Mouse (Mus musculus): Measurements from ENCODE around the gene Adgrl3. TPM values are rescaled to one million over a fixed set of nuclear protein-coding genes. Genes with fewer than 3 reads are reported as not detected.

Adgrl3 gene
- polyA plus RNA-seq, 1 experiment from 2014 or later: 66.6 TPM

- Histone ChIP-seq H3K9me3 (no peaks in the 10 kb centered on the region), H3K27me3 (no peaks in the 10 kb centered on the region), H3K9ac (no peak overlapping the region), H3K4me3 (no peak overlapping the region), H3K27ac (replicated peaks) (no peak overlapping the region), H3K4me2 (no peak overlapping the region), H3K4me1 (replicated peaks) (no peaks in the 10 kb centered on the region), H3K36me3 (no peaks in the 10 kb centered on the region)
- ATAC-seq (ENCODE audit: low FRiP score, low read depth): no peak
- 71% methylated on average over 4 of the region's 4 CpGs for WGBS
Observed at GRCm38 (mm10) chr5:81465971-81466370, 446.0 kb downstream of the Adgrl3 start.

GRCm38 (mm10) chr5:81474681-81475080 lies 454.7 kb downstream of the Adgrl3 start:
- no peaks in the 10 kb centered on the region for H3K36me3 ChIP-seq
- no peak overlapping the region for H3K27ac ChIP-seq (replicated peaks)
- no peak overlapping the region for H3K4me2 ChIP-seq
- no peak for ATAC-seq (ENCODE audit: low FRiP score, low read depth)
- H3K9me3 ChIP-seq: no peaks in the 10 kb centered on the region
- H3K9ac ChIP-seq: no peak overlapping the region
- H3K4me3 ChIP-seq: no peak overlapping the region
- whole genome bisulfite sequencing: 94% methylated on average over 2 of the region's 2 CpGs
- H3K27me3 ChIP-seq: no peaks in the 10 kb centered on the region
- no peaks in the 10 kb centered on the region for H3K4me1 ChIP-seq (replicated peaks)

- H3K4me3 ChIP-seq: no peak overlapping the region
- no peaks in the 10 kb centered on the region for H3K27me3 ChIP-seq
- H3K27ac ChIP-seq (replicated peaks): no peak overlapping the region
- no peaks in the 10 kb centered on the region for H3K4me1 ChIP-seq (replicated peaks)
- WGBS: 88% methylated on average over 3 of the region's 3 CpGs
- no peak for ATAC-seq (ENCODE audit: low FRiP score, low read depth)
- no peaks in the 10 kb centered on the region for H3K36me3 ChIP-seq
- no peaks in the 10 kb centered on the region for H3K9me3 ChIP-seq
- H3K4me2 ChIP-seq: no peak overlapping the region
- no peak overlapping the region for H3K9ac ChIP-seq
Observed at GRCm38 (mm10) chr5:81475406-81475805, 455.5 kb downstream of the Adgrl3 start.

GRCm38 (mm10) chr5:81475971-81476606 lies 456.2 kb downstream of the Adgrl3 start:
- no peak overlapping the region for H3K27ac ChIP-seq (replicated peaks)
- H3K9me3 ChIP-seq: no peaks in the 10 kb centered on the region
- H3K4me3 ChIP-seq: no peak overlapping the region
- no peaks in the 10 kb centered on the region for H3K27me3 ChIP-seq
- H3K9ac ChIP-seq: no peak overlapping the region
- no peaks in the 10 kb centered on the region for H3K4me1 ChIP-seq (replicated peaks)
- no peaks in the 10 kb centered on the region for H3K36me3 ChIP-seq
- H3K4me2 ChIP-seq: no peak overlapping the region
- WGBS: 69% methylated on average over 8 of the region's 8 CpGs
- no peak for ATAC-seq (ENCODE audit: low FRiP score, low read depth)

DNA sequence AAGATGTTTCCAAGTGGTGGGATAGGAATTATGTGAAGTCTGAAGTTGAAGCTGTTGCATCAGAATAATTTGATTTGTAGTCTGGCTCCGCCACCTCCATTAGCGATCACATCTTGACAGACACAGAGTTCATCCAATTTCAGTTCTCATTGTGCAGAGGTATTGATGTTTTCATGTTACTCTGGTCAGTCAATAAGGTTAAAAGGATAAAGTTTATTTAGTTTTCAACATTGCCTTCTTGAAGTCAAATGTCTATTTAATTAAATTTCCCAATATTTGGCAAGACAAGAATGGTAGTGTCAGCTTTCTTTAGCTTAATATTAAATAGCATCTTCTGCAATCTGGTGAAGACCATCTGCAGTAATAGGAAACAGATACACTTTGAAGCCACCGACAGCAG lies 461.0 kb downstream of the Adgrl3 start:
- no peaks in the 10 kb centered on the region for H3K9me3 ChIP-seq
- ATAC-seq (ENCODE audit: low FRiP score, low read depth): no peak
- H3K4me3 ChIP-seq: no peak overlapping the region
- H3K9ac ChIP-seq: no peak overlapping the region
- no peaks in the 10 kb centered on the region for H3K4me1 ChIP-seq (replicated peaks)
- no peaks in the 10 kb centered on the region for H3K27me3 ChIP-seq
- WGBS: 83% methylated on average over 3 of the region's 3 CpGs
- H3K36me3 ChIP-seq: no peaks in the 10 kb centered on the region
- no peak overlapping the region for H3K27ac ChIP-seq (replicated peaks)
- no peak overlapping the region for H3K4me2 ChIP-seq

GRCm38 (mm10) chr5:81483890-81484289 lies 464.0 kb downstream of the Adgrl3 start:
- Histone ChIP-seq H3K27me3 (no peaks in the 10 kb centered on the region), H3K4me1 (replicated peaks) (no peaks in the 10 kb centered on the region), H3K4me2 (no peak overlapping the region), H3K9me3 (no peaks in the 10 kb centered on the region), H3K4me3 (no peak overlapping the region), H3K9ac (no peak overlapping the region), H3K27ac (replicated peaks) (no peak overlapping the region), H3K36me3 (no peaks in the 10 kb centered on the region)
- ATAC-seq (ENCODE audit: low FRiP score, low read depth): no peak
- WGBS: 30% methylated on average over 3 of the region's 3 CpGs

DNA sequence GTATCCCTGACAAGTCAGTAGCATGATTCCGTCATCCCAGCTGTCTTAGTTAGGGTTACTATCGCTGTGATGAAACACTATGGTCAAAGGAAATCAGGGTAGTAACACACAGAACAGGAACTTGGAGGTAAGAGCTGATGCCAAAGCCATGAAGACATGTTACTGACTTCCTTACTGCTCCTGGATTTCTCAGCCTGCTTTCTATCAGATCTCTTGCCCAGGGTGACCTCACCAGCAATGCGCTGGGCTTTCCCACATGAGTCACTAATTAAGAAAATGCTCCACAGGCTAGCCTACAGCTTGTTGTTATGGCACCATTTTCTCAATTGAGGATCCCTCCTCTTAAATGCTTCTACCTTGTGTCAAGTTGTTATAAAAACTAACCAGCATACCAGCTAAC lies 481.1 kb downstream of the Adgrl3 start:
- Histone ChIP-seq H3K9ac (no peak overlapping the region), H3K4me2 (no peak overlapping the region), H3K4me3 (no peak overlapping the region), H3K4me1 (replicated peaks) (no peaks in the 10 kb centered on the region), H3K9me3 (no peaks in the 10 kb centered on the region), H3K36me3 (no peaks in the 10 kb centered on the region), H3K27ac (replicated peaks) (no peak overlapping the region), H3K27me3 (no peaks in the 10 kb centered on the region)
- ATAC-seq (ENCODE audit: low FRiP score, low read depth): no peak
- WGBS: 93% methylated on average over 3 of the region's 3 CpGs

DNA sequence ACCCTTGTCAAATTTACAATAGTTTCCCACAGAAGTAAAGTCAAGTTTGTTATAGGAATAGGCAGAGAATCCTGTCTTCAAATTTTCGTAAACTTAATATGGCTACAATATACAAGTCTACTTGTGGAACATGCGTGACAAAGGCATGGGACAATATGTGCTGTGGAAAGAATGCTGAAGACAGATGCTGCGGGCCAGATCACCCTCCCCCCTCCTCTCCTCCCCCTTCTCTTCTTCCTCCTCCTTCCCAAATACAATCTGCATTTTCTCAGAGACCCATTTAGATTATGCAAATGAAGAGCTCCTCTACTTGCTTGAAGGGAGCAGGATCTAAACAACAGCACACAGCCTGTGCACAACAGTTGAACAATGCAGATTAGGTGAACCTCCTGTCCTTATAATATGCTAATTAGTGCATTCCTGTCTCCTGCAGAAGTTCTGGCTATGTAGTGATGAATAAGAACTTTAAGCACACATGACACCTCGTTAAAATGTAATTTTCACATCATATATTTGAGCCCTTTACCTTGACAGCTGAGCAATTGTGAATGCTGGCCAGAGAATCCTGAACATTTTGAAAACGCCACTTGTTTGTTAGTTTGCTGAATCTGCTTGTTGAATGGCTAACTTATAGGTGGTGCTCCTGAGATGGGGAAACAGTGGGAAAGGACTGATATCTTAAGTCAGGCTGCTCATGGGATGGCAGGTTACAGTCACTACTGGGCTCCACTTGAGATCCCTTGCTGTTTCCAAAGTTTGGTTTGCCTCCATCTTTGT lies 499.0 kb downstream of the Adgrl3 start:
- H3K27me3 ChIP-seq: no peaks in the 10 kb centered on the region
- no peak overlapping the region for H3K4me3 ChIP-seq
- H3K9ac ChIP-seq: no peak overlapping the region
- H3K4me1 ChIP-seq (replicated peaks): peaks cover 19% of the 10 kb centered on the region
- no peak for ATAC-seq (ENCODE audit: low FRiP score, low read depth)
- peak overlapping the region; percentile 36 for H3K4me2 ChIP-seq
- no peaks in the 10 kb centered on the region for H3K36me3 ChIP-seq
- WGBS: 22% methylated on average over 5 of the region's 5 CpGs
- H3K27ac ChIP-seq (replicated peaks): 0 out of 2 replicates have a peak overlapping the region, but pooled peaks have one; percentile 27
- no peaks in the 10 kb centered on the region for H3K9me3 ChIP-seq

DNA sequence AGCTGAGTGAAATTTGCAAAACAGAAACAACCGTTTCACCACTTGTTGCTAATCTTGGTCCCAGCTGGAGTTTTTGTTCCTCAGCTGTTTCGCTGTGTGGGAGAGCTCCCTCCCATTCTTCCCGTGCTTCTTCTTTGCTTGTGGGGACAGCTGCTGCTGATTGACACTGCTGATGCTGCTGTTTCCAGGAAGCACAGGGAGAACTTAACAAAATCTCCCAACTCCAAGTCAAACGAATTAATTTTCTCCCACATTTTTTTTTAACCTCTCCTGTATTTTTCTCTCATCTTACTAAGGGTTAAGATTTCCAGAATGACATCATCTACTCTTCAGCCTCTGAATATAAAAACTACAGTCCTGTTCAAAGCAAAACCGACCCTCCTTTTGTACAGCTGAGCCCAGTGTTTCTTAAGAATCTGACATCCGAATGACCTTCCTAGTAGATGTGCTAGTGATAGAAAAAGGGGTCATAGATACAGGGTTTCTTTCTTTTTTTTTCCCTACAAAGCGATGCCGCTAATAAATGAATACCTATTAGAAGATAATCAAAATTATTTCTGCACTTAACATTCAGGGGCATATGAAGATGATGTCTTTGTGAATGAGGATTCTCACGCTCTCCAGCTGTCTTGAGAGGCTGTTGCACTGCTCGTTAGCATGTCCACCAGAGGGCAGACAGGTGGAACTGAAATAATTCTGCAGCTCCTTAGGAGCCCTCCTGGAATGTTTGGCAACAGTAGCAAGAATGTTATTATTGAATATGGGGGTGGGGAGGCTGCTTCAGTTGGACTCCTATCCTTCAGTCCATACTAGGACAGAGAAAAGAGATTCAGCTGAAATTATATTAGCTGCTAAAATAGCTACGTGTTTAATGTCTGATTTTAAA lies 499.8 kb downstream of the Adgrl3 start:
- peak; percentile 61 for ATAC-seq (ENCODE audit: low FRiP score, low read depth)
- no peaks in the 10 kb centered on the region for H3K27me3 ChIP-seq
- peak overlapping the region; percentile 27; the same call in 1 of the 2 replicates for H3K27ac ChIP-seq (replicated peaks)
- no peak overlapping the region for H3K9ac ChIP-seq
- H3K9me3 ChIP-seq: no peaks in the 10 kb centered on the region
- no peaks in the 10 kb centered on the region for H3K36me3 ChIP-seq
- H3K4me3 ChIP-seq: no peak overlapping the region; the same call in 1 of the 2 replicates
- 13% methylated on average over 11 of the region's 11 CpGs for WGBS
- H3K4me1 ChIP-seq (replicated peaks): peaks cover 19% of the 10 kb centered on the region
- H3K4me2 ChIP-seq: peak overlapping the region; percentile 36

GRCm38 (mm10) chr5:81522760-81523159 lies 502.8 kb downstream of the Adgrl3 start:
- no peaks in the 10 kb centered on the region for H3K9me3 ChIP-seq
- no peak overlapping the region for H3K4me2 ChIP-seq
- no peak overlapping the region for H3K9ac ChIP-seq
- H3K4me1 ChIP-seq (replicated peaks): peaks cover 19% of the 10 kb centered on the region
- ATAC-seq (ENCODE audit: low FRiP score, low read depth): no peak
- no peak overlapping the region for H3K4me3 ChIP-seq
- H3K36me3 ChIP-seq: no peaks in the 10 kb centered on the region
- no peak overlapping the region for H3K27ac ChIP-seq (replicated peaks)
- H3K27me3 ChIP-seq: no peaks in the 10 kb centered on the region
- WGBS: 98% methylated on average over 4 of the region's 4 CpGs

DNA sequence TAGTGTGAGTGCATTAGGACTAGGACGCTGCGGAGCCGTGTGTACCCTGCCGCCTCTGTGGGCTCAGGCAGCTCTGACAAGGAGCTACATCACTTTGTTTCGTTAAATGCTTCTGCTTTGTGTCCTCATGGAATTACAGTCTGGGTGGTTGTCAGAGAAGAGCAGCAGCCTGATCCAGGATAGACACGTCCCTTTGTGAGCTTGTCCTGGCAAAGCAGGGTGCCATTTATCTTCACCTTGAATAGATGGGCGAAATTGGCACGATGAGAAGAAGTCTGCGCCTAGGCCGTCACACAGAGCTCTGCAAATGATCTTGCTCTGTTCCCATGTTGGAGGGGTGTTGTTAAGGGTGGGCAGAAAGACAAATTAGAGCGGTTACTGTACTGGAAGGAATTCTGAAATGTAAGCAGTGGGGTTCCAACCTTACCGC lies 504.6 kb downstream of the Adgrl3 start:
- WGBS: 56% methylated on average over 12 of the region's 12 CpGs
- H3K9me3 ChIP-seq: no peaks in the 10 kb centered on the region
- no peaks in the 10 kb centered on the region for H3K27me3 ChIP-seq
- H3K9ac ChIP-seq: no peak overlapping the region
- H3K36me3 ChIP-seq: no peaks in the 10 kb centered on the region
- peaks cover 10% of the 10 kb centered on the region for H3K4me1 ChIP-seq (replicated peaks)
- peak overlapping the region; percentile 51; the same call in 1 of the 2 replicates for H3K27ac ChIP-seq (replicated peaks)
- no peak overlapping the region for H3K4me3 ChIP-seq
- H3K4me2 ChIP-seq: peak overlapping the region; percentile 13; the same call in 1 of the 2 replicates
- ATAC-seq (ENCODE audit: low FRiP score, low read depth): peak; percentile 79

DNA sequence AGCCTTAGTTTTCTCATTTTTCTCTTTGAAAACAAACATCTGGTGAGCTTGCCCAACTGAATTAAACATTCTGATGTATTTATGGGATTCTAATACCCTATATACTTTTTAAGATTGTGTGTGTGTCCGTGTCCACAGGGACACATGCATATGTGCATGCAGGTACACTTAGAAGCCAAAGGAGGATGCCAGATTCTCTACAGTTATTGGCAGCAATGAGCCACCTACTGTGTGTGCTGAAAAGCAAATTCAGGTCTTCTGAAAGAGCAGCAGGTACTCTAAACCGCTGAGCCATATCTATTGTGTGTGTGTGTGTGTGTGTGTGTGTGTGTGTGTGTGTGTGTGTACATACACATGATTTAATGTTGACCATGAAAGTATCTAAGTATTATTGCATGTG lies 505.4 kb downstream of the Adgrl3 start:
- 74% methylated on average over 2 of the region's 2 CpGs for WGBS

More for the DNA sequence above, 505.4 kb downstream of the Adgrl3 start:
- H3K9ac ChIP-seq: no peak overlapping the region
- no peak overlapping the region for H3K4me3 ChIP-seq
- H3K4me2 ChIP-seq: no peak overlapping the region
- no peaks in the 10 kb centered on the region for H3K36me3 ChIP-seq
- no peaks in the 10 kb centered on the region for H3K27me3 ChIP-seq
- H3K27ac ChIP-seq (replicated peaks): 0 out of 2 replicates have a peak overlapping the region, but pooled peaks have one; percentile 51
- no peaks in the 10 kb centered on the region for H3K9me3 ChIP-seq
- no peak for ATAC-seq (ENCODE audit: low FRiP score, low read depth)
- peaks cover 3% of the 10 kb centered on the region; the same call in 1 of the 2 replicates for H3K4me1 ChIP-seq (replicated peaks)
